Mouse (Mus musculus) thymus, adult 2 months (tissue): Measurements from ENCODE around the gene Pde4d.

Experiments
- CTCF ChIP-seq: fragments of 200-500 bp; IDR thresholded peaks from 2 replicates; pipeline ENCODE4 v1.5.1; 2012; ENCODE audit warnings: mild to moderate bottlenecking, control low read depth, low read length, moderate library complexity, borderline replicate concordance; ENCODE audit not compliant: control insufficient read depth, poor library complexity, insufficient read depth; ENCODE audit errors: extremely low read depth
- POLR2A ChIP-seq: fragments of 200-500 bp; IDR thresholded peaks from 2 replicates; pipeline ENCODE4 v1.6.1; 2012; ENCODE audit warnings: mild to moderate bottlenecking, low read length, control low read depth, moderate library complexity; ENCODE audit not compliant: control insufficient read depth, poor library complexity, insufficient read depth; ENCODE audit errors: extremely low read depth

GRCm38 (mm10) chr13:109481446-109481845 is 1031.7 kb downstream of the Pde4d start:
- TF ChIP-seq CTCF = no peak
- no peak for TF ChIP-seq POLR2A
